Mouse (Mus musculus) kidney, embryonic 15.5 days (tissue): ENCODE data around the gene Car11. TPM values are rescaled to one million over a fixed set of nuclear protein-coding genes. Genes with fewer than 3 reads are reported as not detected.

Source experiments
- ATAC-seq: fragments of 200-750 bp; cut with Nextera tagmentation; replicated peaks from 2 replicates; pipeline ENCODE4 v1.8.0; 2017; ENCODE audit warnings: moderate TSS enrichment; ENCODE audit not compliant: low FRiP score
- H3K27ac ChIP-seq: fragments of 300-500 bp; sonication (generic); 2 replicates; pipeline ENCODE4 v1.5.1; 2015; ENCODE audit warnings: mild to moderate bottlenecking, inconsistent platforms
- H3K27me3 ChIP-seq: fragments of 300-500 bp; sonication (generic); 2 replicates; pipeline ENCODE4 v1.6.1; 2015; ENCODE audit warnings: inconsistent platforms
- H3K36me3 ChIP-seq: fragments of 300-500 bp; sonication (generic); 2 replicates; pipeline ENCODE4 v1.6.1; 2015; ENCODE audit warnings: inconsistent platforms
- H3K4me1 ChIP-seq: fragments of 300-500 bp; sonication (generic); 2 replicates; pipeline ENCODE4 v1.6.1; 2015; ENCODE audit warnings: inconsistent platforms
- H3K4me2 ChIP-seq: fragments of 300-500 bp; sonication (generic); 2 replicates; pipeline ENCODE4 v1.6.1; 2015; ENCODE audit warnings: moderate library complexity, mild to moderate bottlenecking, inconsistent platforms
- H3K4me3 ChIP-seq: fragments of 300-500 bp; sonication (generic); replicated peaks from 2 replicates; pipeline ENCODE4 v1.5.1; 2015; ENCODE audit warnings: mild to moderate bottlenecking, inconsistent platforms
- H3K9ac ChIP-seq: fragments of 300-500 bp; sonication (generic); 2 replicates; pipeline ENCODE4 v1.6.1; 2015; ENCODE audit warnings: mild to moderate bottlenecking, inconsistent platforms
- H3K9me3 ChIP-seq: fragments of 300-500 bp; sonication (generic); replicated peaks from 2 replicates; pipeline ENCODE4 v1.6.1; 2016; ENCODE audit warnings: inconsistent platforms
- WGBS: fragments of 180-500 bp; shearing (Covaris S2); methylation state at CpG from one replicate; pipeline ENCODE4 v1.1.7; 2015; ENCODE audit warnings: mixed read lengths; 5-methylcytosine and 5-hydroxymethylcytosine counted together
- polyA plus RNA-seq: library from polyadenylated mRNA; unstranded; fragments of >200 nt; fragmentation: Nextera tagmentation; extraction: Ambion mirVana; gene quantifications from 2 replicates; pipeline ENCODE4 v1.2.1, GENCODE M21; 2015

Gene Car11
- polyA plus RNA-seq, 1 experiment from 2014 or later = 8.8 TPM

DNA sequence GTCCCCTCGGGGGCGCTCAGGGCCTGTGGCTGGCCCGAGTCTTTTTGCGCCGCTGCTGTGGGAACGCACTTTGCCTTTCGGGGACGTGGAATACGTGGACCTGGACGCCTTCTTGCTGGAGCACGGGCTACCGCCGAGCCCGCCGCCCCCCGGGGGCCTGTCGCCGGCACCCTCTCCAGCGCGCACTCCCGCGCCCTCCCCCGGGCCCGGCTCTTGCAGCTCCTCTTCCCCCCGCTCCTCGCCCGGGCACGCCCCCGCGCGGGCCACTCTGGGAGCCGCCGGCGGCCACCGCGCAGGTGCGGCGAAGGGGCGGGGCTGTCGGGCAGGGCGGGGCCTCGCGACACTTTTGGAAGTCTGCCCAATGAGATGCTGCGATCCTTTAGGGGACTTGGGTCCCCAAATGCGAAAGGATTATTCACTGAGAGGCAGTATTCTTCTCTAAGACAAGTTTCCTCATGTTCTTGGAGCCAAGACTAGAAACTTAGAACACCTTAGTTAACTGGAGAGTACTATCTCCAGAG is 7.1 kb downstream of the Car11 start:
- Histone ChIP-seq H3K9ac (peak overlapping the region; percentile 58), H3K27ac (peak overlapping the region; percentile 96), H3K27me3 (no peaks in the 10 kb centered on the region), H3K4me1 (peaks cover 58% of the 10 kb centered on the region), H3K4me3 (peak overlapping the region; percentile 56), H3K36me3 (peaks cover 22% of the 10 kb centered on the region), H3K4me2 (peak overlapping the region; percentile 98), H3K9me3 (no peaks in the 10 kb centered on the region)
- ATAC-seq = peak; percentile 9; the same call in 1 of the 2 replicates
- WGBS = under 1% methylated on average over 45 of the region's 45 CpGs

DNA sequence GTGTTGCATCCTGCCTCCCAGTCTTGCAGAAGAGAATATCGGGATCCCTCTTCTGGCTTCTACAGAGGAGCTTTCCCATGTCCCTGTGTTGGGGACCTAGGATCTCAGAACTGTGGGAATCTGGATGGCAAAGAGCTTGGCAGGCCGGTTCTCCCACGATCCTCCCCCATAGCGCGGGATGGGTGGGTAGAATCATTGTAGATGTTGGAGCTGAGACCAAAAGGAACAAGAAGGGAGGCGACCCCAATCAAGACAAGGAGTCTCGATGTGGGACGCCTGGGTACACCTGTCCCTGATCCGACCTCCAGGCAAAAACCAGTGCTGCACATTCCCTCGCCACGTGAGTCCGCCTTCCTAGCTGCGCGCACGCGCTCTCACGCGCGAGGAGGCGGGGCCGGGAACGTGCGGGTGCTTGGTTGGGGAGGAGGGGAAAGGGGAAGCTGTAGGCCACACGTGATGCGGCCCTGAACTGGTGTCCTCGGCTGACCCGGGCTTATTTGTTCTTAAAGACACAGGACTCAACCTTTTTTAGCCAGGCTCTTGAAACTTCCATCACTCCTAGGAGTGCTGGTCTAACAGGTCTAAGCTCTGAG is 7.8 kb downstream of the Car11 start:
- Histone ChIP-seq H3K9ac (peak overlapping the region; percentile 58), H3K36me3 (peaks cover 29% of the 10 kb centered on the region), H3K9me3 (no peaks in the 10 kb centered on the region), H3K27ac (peak overlapping the region; percentile 96), H3K4me1 (peaks cover 58% of the 10 kb centered on the region), H3K27me3 (no peaks in the 10 kb centered on the region), H3K4me2 (peak overlapping the region; percentile 98), H3K4me3 (peak overlapping the region; percentile 56)
- under 1% methylated on average over 27 of the region's 27 CpGs for WGBS
- 0 out of 2 replicates have a peak, but pooled peaks have one; percentile 2 for ATAC-seq

DNA sequence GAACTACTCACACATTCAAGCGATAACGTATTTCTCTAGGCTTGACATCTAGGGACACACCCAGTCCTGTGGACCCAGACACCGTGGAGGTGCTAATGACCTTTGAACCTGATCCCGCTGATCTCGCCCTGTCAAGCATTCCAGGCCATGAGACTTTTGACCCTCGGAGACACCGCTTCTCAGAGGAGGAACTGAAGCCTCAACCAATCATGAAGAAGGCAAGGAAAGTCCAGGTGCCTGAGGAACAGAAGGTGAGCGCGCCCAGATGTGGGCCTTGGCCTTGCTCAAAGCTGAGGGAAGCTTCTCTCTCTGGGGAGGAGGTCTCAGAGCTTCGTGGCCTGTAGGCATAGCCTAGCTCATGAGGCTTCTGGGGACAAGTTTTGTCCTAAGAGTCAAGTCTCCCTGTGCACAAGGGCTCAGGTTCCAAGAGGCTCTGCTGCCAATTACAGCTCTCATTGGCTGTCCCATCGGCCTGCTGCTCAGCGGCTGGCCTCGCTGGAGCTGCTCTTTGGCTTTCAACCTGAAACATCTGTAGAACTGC is 8.6 kb downstream of the Car11 start:
- H3K4me2 ChIP-seq = peak overlapping the region; percentile 98
- H3K4me1 ChIP-seq = peaks cover 55% of the 10 kb centered on the region
- H3K4me3 ChIP-seq = peak overlapping the region; percentile 56
- ATAC-seq = no peak
- 25% methylated on average over 13 of the region's 13 CpGs for WGBS
- H3K9ac ChIP-seq = peak overlapping the region; percentile 58; the same call in 1 of the 2 replicates
- H3K27me3 ChIP-seq = no peaks in the 10 kb centered on the region
- H3K36me3 ChIP-seq = peaks cover 37% of the 10 kb centered on the region
- peak overlapping the region; percentile 96 for H3K27ac ChIP-seq
- no peaks in the 10 kb centered on the region for H3K9me3 ChIP-seq

DNA sequence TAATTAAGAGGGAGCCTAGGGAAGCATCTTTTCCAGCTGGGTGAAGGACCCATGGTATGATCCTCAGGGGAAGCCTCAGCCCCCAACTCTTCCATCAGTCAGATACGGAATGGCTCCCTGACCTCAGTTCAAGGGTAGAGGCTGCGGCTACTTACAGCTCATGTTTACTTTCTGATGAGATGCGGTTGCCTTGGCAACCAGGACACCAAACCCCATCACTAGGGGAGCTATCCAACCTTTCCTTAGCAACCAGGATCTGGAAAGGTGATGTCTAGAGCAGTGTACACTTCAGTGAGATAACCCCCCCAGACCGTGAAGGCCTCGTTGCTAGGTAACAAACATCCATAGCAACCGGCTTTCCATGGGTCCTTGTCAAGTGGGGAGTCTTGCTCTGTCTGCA is 9.4 kb downstream of the Car11 start:
- Histone ChIP-seq H3K4me1 (peaks cover 52% of the 10 kb centered on the region), H3K27ac (no peak overlapping the region), H3K27me3 (no peaks in the 10 kb centered on the region), H3K36me3 (peaks cover 45% of the 10 kb centered on the region), H3K4me3 (no peak overlapping the region), H3K9me3 (no peaks in the 10 kb centered on the region), H3K4me2 (peak overlapping the region; percentile 98; the same call in 1 of the 2 replicates), H3K9ac (no peak overlapping the region)
- ATAC-seq = no peak
- WGBS = 53% methylated on average over 6 of the region's 6 CpGs

DNA sequence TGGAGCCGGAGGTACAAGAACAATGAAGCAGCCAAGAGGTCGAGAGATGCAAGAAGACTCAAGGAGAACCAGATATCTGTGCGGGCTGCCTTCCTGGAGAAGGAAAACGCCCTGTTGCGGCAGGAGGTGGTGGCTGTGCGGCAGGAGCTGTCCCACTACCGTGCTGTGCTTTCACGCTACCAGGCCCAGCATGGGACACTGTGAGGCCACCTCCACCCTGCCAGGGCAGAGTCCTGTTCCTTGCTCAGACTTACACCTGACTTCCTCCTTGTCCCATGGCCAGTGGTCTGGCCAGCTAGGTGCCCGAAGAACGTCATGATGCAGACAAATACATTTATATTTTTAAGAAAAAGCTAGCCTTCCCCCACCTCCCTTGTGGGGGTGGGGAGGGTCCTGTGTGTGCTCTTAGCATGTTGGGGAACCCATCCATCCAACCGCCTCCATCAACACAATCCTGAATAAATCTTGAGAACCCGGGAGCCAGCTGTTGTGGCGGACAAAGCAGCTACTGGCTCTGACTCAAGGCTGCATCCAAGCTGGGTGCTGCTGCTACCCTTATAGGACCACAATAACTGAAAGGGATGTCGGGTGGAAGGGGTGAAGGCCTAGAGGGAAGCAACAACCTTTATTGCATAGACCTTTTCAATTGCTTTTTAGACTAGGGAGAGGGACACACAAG is 10.2 kb downstream of the Car11 start:
- no peaks in the 10 kb centered on the region for H3K27me3 ChIP-seq
- peaks cover 56% of the 10 kb centered on the region for H3K4me1 ChIP-seq
- ATAC-seq = no peak
- 79% methylated on average over 14 of the region's 14 CpGs for WGBS
- H3K36me3 ChIP-seq = peaks cover 45% of the 10 kb centered on the region
- no peaks in the 10 kb centered on the region for H3K9me3 ChIP-seq
- no peak overlapping the region for H3K4me2 ChIP-seq
- H3K4me3 ChIP-seq = no peak overlapping the region
- H3K9ac ChIP-seq = no peak overlapping the region
- no peak overlapping the region for H3K27ac ChIP-seq

DNA sequence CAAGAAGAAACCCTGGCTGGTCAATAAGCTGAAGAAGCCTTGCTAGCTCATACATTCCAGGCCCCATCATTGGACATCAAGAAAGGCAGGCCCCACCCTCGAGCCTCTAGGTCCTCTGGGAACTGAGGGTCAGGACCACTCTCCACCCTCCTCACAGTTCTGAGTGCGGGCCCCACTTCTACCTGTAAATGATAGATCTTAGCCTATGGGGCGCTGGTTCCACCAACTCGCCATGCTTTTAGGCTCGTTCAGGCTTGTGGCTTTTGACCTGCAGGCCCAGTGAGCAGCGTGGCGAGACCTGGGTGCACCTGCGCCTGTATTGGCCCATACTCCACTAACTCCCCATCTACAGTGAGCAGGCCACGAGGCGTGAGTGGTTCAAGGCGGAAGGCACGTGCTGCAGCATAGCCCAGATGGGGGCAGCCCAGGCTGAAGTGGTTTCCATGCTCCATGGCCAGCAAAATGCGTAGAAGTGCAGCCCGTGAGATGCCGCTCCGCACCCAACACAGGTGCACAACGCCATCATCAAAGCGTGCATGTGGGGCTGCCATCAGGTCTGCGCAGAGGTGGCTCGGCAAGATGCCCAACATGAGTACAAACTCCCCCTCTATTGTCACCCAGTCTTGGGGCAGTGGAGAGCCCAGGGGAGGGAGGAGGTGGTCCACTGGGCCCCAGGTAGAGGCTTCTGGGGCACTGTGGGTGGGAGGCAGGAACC is 11.0 kb downstream of the Car11 start:
- Histone ChIP-seq H3K4me2 (no peak overlapping the region), H3K4me1 (peaks cover 55% of the 10 kb centered on the region), H3K9me3 (no peaks in the 10 kb centered on the region), H3K27me3 (no peaks in the 10 kb centered on the region), H3K4me3 (no peak overlapping the region), H3K27ac (no peak overlapping the region), H3K36me3 (peaks cover 45% of the 10 kb centered on the region), H3K9ac (no peak overlapping the region)
- ATAC-seq = no peak
- WGBS = 92% methylated on average over 20 of the region's 20 CpGs

DNA sequence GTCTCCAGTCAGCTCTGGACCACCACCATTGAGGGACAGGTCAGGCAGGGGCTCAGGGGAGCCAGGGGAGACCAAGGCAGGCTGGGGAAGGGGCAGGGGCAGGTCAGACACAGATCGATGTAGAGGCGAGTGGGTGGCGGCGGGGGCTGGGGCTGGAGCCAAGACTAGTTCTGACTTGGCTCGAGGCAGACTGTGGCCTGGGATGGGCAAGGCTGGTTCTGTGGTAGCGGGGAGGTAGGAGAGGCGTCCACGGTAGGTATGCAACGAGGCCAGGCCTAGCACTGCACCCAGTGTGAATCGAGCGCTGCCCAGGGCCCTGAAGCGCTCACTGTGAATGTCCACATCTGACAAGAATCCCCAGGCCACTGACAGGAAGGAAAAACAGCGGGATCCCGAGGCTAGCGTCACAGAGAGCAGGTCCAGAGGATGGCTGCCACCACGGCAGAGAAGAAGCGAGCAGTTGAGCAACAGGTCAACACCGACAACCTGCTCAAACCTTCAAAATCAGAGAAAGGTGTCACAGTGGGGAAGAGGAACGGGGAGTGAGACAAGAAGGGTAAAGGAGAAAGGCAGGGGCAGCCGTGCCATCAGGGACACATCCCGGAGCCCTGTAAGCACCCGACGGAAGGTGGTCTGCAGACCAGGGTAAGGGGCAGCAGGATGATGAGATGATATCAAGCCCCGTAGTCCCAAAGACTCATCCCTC is 11.8 kb downstream of the Car11 start:
- peaks cover 45% of the 10 kb centered on the region for H3K36me3 ChIP-seq
- no peak overlapping the region for H3K4me2 ChIP-seq
- H3K27me3 ChIP-seq = no peaks in the 10 kb centered on the region
- peaks cover 55% of the 10 kb centered on the region for H3K4me1 ChIP-seq
- WGBS = 91% methylated on average over 24 of the region's 24 CpGs
- H3K27ac ChIP-seq = no peak overlapping the region
- H3K4me3 ChIP-seq = no peak overlapping the region
- no peak overlapping the region for H3K9ac ChIP-seq
- H3K9me3 ChIP-seq = no peaks in the 10 kb centered on the region
- ATAC-seq = no peak

DNA sequence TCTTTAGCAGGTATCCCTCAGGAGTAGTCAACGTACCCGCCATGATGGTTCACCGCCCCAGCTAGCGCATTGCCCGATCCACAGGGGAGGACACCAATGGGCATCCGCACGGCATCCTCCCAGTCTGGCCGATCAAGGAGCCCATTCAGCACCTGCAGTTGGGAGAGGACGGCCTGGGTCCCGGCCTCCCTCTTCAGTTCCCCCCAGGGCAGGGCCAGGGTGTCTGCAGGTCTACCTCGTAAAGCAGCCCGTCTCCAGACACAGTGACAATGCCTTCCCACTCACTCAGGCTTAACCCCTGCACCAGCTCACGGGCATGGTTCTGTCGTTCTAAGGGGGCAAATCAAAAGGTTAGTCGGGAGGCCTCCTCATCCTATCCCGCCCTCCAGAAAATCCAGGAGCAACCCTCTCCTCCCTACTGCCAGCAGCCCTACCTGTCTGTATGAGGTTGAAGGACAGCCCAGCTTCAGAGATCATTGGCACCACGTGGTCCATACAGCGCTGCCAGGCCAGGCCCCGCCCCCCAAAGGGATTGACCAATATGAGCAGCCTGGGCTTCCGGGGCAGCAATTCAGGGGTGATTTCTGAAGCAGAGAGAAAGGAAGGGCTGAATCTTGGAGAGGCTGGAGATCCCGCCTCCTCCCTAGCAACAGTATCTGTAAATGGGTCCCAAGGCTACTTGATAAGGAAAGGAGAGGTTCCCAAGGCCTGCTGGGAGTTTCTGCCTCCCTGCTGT is 12.5 kb downstream of the Car11 start:
- Histone ChIP-seq H3K27ac (no peak overlapping the region), H3K27me3 (no peaks in the 10 kb centered on the region), H3K36me3 (peaks cover 45% of the 10 kb centered on the region), H3K4me1 (peaks cover 57% of the 10 kb centered on the region), H3K4me3 (no peak overlapping the region), H3K9me3 (no peaks in the 10 kb centered on the region), H3K4me2 (no peak overlapping the region), H3K9ac (no peak overlapping the region)
- ATAC-seq = no peak
- 87% methylated on average over 21 of the region's 21 CpGs for WGBS

DNA sequence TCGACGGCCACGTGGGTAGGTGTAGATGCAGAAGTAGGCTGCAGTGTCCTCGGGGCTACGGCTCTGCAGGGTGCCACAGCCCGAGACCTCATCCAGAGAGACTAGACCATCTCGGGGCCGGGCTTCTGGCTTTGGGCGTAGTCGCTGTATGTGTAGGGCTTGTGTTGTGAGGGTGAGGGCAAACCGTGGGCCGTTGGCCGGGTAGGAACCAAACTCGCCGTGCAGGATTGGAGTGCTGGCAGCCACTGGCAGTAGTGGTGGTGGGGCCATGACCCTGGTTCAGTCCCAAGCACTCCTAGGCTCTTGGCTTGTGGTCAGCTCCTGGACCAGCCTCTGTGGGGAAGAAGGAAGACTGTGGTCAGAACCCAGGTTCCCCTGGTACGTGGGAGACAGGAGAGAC is 13.8 kb downstream of the Car11 start:
- no peak overlapping the region for H3K4me3 ChIP-seq
- H3K27ac ChIP-seq = no peak overlapping the region
- no peaks in the 10 kb centered on the region for H3K27me3 ChIP-seq
- 95% methylated on average over 16 of the region's 16 CpGs for WGBS
- H3K36me3 ChIP-seq = peaks cover 45% of the 10 kb centered on the region
- no peaks in the 10 kb centered on the region for H3K9me3 ChIP-seq
- 0 out of 2 replicates have a peak overlapping the region, but pooled peaks have one; percentile 87 for H3K4me2 ChIP-seq
- ATAC-seq = no peak
- no peak overlapping the region for H3K9ac ChIP-seq
- H3K4me1 ChIP-seq = peaks cover 45% of the 10 kb centered on the region

DNA sequence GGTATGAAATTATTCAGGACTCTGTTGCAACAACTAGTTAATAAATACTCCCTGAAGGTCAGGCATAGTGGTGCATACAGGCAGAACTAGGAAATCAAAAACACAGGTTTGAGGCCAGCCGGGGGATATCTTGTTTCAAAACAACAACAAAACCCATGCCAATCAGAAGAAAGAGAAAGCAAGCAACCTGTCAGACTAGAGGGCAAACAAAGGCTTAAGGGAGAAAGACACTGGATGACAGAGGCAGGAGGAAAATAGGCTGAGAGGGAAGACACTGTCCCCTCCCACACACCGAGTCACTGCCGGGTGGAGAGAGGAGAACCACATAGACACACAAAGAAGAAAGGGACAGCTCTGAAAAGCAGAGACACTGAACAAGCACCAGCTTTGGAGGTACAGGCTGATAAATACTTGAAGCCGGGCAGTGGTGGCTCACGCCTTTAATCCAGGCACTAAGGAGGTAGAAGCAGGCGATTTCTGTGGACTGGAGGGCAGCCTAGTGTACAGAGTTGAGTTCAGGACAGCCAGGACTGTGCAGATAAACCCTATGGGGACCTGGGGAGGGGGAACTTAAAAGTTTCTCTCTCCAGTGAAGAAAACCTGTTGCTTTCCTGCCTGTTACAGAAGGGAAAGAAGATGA is 14.4 kb downstream of the Car11 start:
- peaks cover 45% of the 10 kb centered on the region for H3K36me3 ChIP-seq
- H3K4me2 ChIP-seq = peak overlapping the region; percentile 87
- H3K27ac ChIP-seq = peak overlapping the region; percentile 86
- ATAC-seq = no peak
- WGBS = 77% methylated on average over 6 of the region's 6 CpGs
- no peaks in the 10 kb centered on the region for H3K9me3 ChIP-seq
- peak overlapping the region; percentile 75 for H3K4me3 ChIP-seq
- peaks cover 42% of the 10 kb centered on the region for H3K4me1 ChIP-seq
- peak overlapping the region; percentile 77; the same call in 1 of the 2 replicates for H3K9ac ChIP-seq
- no peaks in the 10 kb centered on the region for H3K27me3 ChIP-seq
